Comparison of ENCODE assay signal across 13 mouse cellular contexts in the genomic region with DNA sequence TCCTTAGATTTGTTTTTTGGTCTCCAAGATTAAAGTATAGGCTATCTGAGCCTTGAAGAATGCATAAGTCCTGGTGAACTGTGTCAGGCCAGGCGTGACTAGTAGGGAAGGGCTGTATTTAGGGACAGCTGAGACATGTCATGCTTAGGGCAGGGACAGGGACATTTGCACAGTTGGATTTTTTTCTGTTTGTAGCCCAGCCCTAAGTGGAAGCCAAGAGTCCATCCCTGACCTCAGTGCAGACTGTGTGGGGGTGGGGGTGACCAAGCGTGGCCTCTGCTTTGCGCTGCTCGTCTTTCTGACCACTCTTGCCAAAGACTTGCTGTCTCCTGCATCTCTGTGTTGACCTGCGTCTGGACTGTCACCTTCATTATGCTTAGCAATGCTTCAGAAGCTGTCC. TPM values are rescaled to one million over a fixed set of nuclear protein-coding genes. Genes with fewer than 3 reads are reported as not detected.
DNase-seq lines count a peak whose midpoint lies in the region; ATAC-seq and TF ChIP-seq lines count a peak whose summit lies in the region.
"Had no signal": no experiment of that assay in that cellular context is flagged by ENCODE, and none has a peak within 500 bp of the region (broad histone marks: within the 10 kb centered on the region; RNA-seq: fewer than 3 reads in every experiment).

No protein-coding gene starts in this region.

- H3K79me2 ChIP-seq in myocyte (ENCODE audit: control insufficient read depth, insufficient read depth) = peaks cover 55% of the 10 kb centered on the region

- no peak for ATAC-seq in heart, embryonic 16.5 days (replicated peaks; ENCODE audit: extremely low read depth, insufficient read depth, low FRiP score)
- ATAC-seq in kidney, embryonic 16.5 days (ENCODE audit: low FRiP score, low TSS enrichment) = peak; percentile 85
- ATAC-seq: CD4-positive, CD25-positive, alpha-beta regulatory T cell, adult 4 months; midbrain, embryonic 15.5 days had no signal

- no peak overlapping the region for H3K9ac ChIP-seq in heart, embryonic 16.5 days (ENCODE audit: low read length)
- no peak overlapping the region for H3K9ac ChIP-seq in kidney, embryonic 16.5 days (replicated peaks; ENCODE audit: low read length)
- H3K9ac ChIP-seq: midbrain, embryonic 15.5 days had no signal

- no peak overlapping the region for H3K4me3 ChIP-seq in heart, embryonic 16.5 days (ENCODE audit: low read length)
- H3K4me3 ChIP-seq in kidney, embryonic 16.5 days (ENCODE audit: low read length) = no peak overlapping the region
- H3K4me3 ChIP-seq in myocyte = no peak overlapping the region
- H3K4me3 ChIP-seq: midbrain, embryonic 15.5 days had no signal

- H3K9me3 ChIP-seq in heart, embryonic 16.5 days (replicated peaks; ENCODE audit: control insufficient read depth, low read length) = no peaks in the 10 kb centered on the region
- no peaks in the 10 kb centered on the region for H3K9me3 ChIP-seq in kidney, embryonic 16.5 days (ENCODE audit: low read length)
- H3K9me3 ChIP-seq: midbrain, embryonic 15.5 days had no signal

- peaks cover 30% of the 10 kb centered on the region for H3K36me3 ChIP-seq in heart, embryonic 16.5 days (ENCODE audit: control insufficient read depth, insufficient read depth)
- H3K36me3 ChIP-seq in kidney, embryonic 16.5 days (ENCODE audit: insufficient read depth, low read length) = peaks cover 52% of the 10 kb centered on the region
- H3K36me3 ChIP-seq in myocyte (ENCODE audit: control insufficient read depth, insufficient read depth) = peaks cover 40% of the 10 kb centered on the region

- no peak overlapping the region for H3ac ChIP-seq in myocyte (ENCODE audit: control insufficient read depth, insufficient read length)

- H3K27ac ChIP-seq in heart, embryonic 16.5 days (ENCODE audit: low read length) = peak overlapping the region; percentile 43; the same call in 1 of the 2 replicates
- peak overlapping the region; percentile 78 for H3K27ac ChIP-seq in kidney, embryonic 16.5 days (ENCODE audit: low read length)
- H3K27ac ChIP-seq: midbrain, embryonic 15.5 days had no signal

- no peaks in the 10 kb centered on the region for H3K27me3 ChIP-seq in heart, embryonic 16.5 days (ENCODE audit: control insufficient read depth, insufficient read depth, low read length)
- no peaks in the 10 kb centered on the region for H3K27me3 ChIP-seq in kidney, embryonic 16.5 days (ENCODE audit: insufficient read depth, low read length)
- no peaks in the 10 kb centered on the region for H3K27me3 ChIP-seq in myocyte (ENCODE audit: control insufficient read depth, insufficient read depth, insufficient read length)
- H3K27me3 ChIP-seq: midbrain, embryonic 15.5 days had no signal

- 73% methylated on average over 5 of the region's 5 CpGs for WGBS in heart, embryonic 16.5 days
- WGBS in kidney, embryonic 16.5 days = 36% methylated on average over 5 of the region's 5 CpGs

- TF ChIP-seq POLR2A in myocyte (IDR thresholded peaks at IDR 0.05; ENCODE audit: insufficient read length, low read depth) = no peak

- DNase-seq in heart, adult 18-20 months = no peak
- DNase-seq in lung, postnatal 10 days = peak; percentile 60
- no peak for DNase-seq in lung, postnatal 14 days
- no peak for DNase-seq in adrenal gland, postnatal 4 days (ENCODE audit: low spot score in 2 of 2)
- DNase-seq: cerebellum, postnatal 25 days; gastrocnemius, postnatal 14 days; thymus, postnatal 36 days had no signal

- H3K4me1 ChIP-seq in heart, embryonic 16.5 days (ENCODE audit: control insufficient read depth, insufficient read depth, low read length) = peaks cover 42% of the 10 kb centered on the region
- H3K4me1 ChIP-seq in kidney, embryonic 16.5 days (ENCODE audit: insufficient read depth, low read length) = peaks cover 45% of the 10 kb centered on the region

- H3K4me2 ChIP-seq in heart, embryonic 16.5 days (ENCODE audit: low read depth, low read length) = no peak overlapping the region
- no peak overlapping the region for H3K4me2 ChIP-seq in kidney, embryonic 16.5 days (replicated peaks; ENCODE audit: low read depth, low read length)
- H3K4me2 ChIP-seq in myocyte (ENCODE audit: low read depth) = peak overlapping the region; percentile 41
- H3K4me2 ChIP-seq: liver, embryonic 11.5 days; midbrain, embryonic 15.5 days had no signal

TF ChIP-seq in myocyte, 11 proteins besides CTCF, POLR2A, EP300 and RAD21:
- TF ChIP-seq MYOD1 (IDR thresholded peaks at IDR 0.05; ENCODE audit: control insufficient read depth in 1 of 3, insufficient read length in 2 of 3, low read depth in 2 of 3) (peak in 1 of 3 experiments; percentile 47), MYOG (IDR thresholded peaks at IDR 0.05; ENCODE audit: control insufficient read depth in 1 of 3, insufficient read depth in 1 of 3, insufficient read length in 2 of 3, low read depth in 2 of 3) (peak in 2 of 3 experiments; percentile 31 to 51), TCF12 (IDR thresholded peaks at IDR 0.05; ENCODE audit: insufficient read depth, poor library complexity, severe bottlenecking) (no peak)

RNA-seq across cellular contexts. Expression of gene Pgs1, which starts 18.1 kb away (rescaled TPM):
- 26.9 and 28.9 TPM in 2 replicates for polyA plus RNA-seq in heart, embryonic 16.5 days (2015; fragmentation: Nextera tagmentation; extraction: Ambion mirVana)
- 10 to 100 TPM; 17.0 to 18.8 TPM for total RNA-seq in heart, adult 18-20 months (2021)
- 37.5 and 41.8 TPM in 2 replicates for polyA plus RNA-seq in kidney, embryonic 16.5 days (2015; fragmentation: Nextera tagmentation; extraction: Ambion mirVana)
- polyA plus RNA-seq in myocyte (2012; fragmentation: generic; extraction: Trizol) = 61.6 TPM
- 10 to 100 TPM; 39.1 to 40.4 TPM for total RNA-seq in adrenal gland, postnatal 4 days (2021)

RNA-seq across cellular contexts. Expression of gene Socs3, which starts 34.4 kb away (rescaled TPM):
- 7.2 and 8.2 TPM in 2 replicates for polyA plus RNA-seq in heart, embryonic 16.5 days (2015; fragmentation: Nextera tagmentation; extraction: Ambion mirVana)
- total RNA-seq in heart, adult 18-20 months (2021) = 1 to 10 TPM; 3.2 to 3.5 TPM
- 14.6 and 15.9 TPM in 2 replicates for polyA plus RNA-seq in kidney, embryonic 16.5 days (2015; fragmentation: Nextera tagmentation; extraction: Ambion mirVana)
- 27.3 TPM for polyA plus RNA-seq in myocyte (2012; fragmentation: generic; extraction: Trizol)
- total RNA-seq in adrenal gland, postnatal 4 days (2021) = 10 to 100 TPM; 11.8 to 12.7 TPM
